Mouse (Mus musculus) hindlimb bud, embryonic 11.5 days (tissue): ENCODE results near the gene Scube3.

ENCODE experiments used
- DNase-seq: peaks from one replicate; pipeline ENCODE4 v3.0.0-alpha.2; 2012; ENCODE audit warnings: low read depth, low spot score; ENCODE audit errors: extremely low spot score

Scube3 gene

DNA sequence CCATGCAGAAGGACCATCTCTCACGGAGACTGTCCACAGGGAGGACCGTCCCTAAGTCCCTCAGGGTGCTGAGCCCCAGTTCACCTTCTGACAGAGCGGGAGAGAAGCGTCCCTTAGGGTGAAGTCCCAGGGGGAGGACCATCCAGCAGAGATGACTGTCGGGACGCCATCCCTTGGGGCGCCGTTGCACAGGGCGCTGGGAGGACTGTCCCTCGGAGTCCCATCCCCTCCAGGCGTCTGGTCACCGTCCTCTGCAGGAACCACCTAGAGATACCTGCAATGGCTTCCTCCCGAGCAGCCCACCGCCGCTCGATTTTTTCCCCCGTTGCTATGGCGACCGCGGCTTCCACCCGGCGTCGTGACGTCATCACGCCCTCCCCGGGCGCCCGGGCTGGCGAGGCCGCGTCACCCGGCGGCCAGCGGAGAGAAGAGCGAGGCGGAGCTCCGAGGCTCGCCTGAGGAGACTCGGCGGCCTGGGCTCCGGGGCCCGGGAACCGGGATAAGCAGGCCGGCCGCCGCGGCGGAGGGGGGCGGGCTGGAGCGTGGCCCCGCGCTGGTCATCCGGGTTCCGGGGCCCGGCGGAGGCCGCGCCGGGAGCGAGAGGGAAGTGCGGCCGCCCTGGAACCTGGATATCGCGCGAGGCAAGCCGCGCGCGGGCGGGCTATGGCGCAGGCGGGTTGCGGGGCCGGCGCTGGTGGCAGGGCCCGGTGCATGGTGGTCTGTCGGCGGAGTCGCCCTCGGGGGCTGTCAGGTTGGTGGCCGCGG is 35.0 kb downstream of the Scube3 start, which contains the start of gene Zfp523:
TSS of gene Zfp523 (plus strand) at position 355 of the 765 bp plus-strand sequence.
- DNase-seq: peak; percentile 60

DNA sequence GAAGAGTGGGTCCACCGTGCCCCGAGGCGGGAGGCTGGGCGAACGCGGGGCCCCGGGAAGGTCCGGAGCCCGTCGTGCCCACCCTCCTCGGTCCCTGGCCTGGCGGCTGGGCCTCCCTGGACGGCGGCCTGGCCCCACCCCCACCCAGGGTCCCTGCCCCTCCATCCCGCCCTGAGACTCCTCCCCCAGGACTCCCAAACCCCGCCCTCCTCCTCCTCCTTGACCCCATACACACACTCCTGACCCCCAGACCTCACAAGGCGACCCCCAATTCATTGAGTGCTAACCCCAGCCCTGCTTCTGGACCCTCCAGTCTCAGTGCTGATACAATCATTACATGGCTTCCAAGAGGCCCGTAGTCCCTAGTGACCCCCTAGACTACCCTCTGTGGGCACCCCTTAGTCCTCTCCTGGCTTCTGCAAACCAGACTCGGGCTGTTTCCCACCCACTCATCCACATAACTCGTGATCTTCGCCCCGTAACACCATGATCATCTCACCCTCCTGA is 35.7 kb downstream of the Scube3 start:
- DNase-seq: no peak

DNA sequence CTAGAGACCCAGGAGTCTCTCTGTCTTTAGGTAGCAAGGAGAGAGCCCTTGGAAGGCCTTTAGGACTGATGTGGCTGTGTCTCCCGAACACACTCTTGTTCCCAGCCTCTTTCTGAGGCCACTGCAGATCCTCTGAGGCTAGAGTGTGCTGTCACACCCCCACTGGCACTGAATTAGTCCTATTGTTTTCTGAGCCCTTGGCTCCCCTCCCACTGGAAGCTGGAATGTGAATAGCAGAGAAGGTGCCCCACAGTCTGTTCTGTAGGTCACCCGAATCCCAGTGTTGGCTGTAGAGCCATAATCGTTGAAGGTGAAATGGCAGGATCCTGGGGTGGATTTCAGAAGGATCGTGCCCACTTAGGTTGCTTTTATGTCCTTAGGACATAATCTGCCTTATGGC is 38.4 kb downstream of the Scube3 start:
- DNase-seq: no peak

DNA sequence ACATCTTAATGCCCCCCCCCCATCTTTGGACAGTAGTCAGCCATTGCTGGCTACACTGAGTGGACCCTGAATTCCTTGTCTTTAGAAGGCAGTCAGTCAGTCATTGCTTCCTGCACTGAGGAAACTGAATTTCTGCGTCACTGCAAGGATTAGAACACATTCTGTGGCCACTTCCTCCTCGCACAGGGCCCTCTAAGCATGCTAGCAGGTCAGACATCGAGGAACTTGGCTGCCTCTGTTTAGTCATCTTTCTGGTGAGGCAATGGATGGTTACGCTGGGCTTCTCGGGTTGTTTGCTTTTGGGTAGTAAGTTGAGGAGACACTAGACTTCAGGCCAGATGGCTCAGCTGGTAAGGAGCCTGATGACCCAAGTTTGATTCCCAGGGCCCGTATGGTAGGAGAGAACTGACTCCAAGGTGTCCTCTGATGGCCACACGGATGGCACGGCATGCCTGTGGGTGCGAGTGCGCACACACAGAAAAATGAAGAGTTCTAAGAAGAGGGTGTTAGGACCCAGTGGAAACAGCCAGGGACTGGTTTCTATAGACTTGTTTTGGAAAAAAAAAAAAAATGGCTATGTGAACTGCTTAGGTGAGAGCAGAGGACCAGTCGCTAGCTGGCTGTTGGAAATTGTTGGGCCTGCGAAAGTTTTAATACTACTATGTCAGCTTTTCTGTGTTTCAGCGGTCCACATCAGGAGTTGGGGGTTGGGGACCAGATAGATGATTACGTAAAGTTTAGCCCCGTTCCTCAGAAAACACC is 39.0 kb downstream of the Scube3 start:
- no peak for DNase-seq

DNA sequence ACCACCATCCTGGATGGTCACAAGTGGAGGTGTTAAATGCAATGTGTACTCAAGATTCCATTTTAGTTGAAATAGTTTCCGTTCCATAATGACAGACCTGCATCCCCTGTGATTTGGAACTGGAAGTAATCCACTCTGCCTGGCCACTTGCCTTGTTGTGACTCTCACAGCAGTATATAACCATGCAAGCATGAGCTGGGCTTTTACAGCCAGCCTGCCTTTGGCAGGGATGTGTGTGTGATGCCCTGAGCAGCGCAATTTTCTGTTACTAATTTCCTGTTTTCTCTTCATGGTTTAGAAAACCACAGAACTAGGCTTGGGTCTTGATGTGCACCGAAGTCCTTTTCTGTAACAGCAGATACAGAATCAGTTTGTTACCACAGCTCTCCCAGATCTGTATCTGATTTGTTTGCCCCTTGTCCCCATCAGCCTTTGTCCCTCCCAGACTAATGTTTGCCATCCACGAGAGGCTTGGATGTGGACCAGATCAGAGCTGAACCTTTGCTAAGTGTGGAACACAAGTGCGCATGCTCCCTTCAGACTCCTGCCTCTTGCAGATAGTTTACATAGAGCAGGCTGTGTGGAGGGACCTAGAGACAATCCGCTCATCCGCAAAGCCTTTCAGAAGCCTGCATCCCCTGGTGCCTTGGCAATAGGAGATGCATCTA is 43.2 kb downstream of the Scube3 start:
- DNase-seq: no peak

DNA sequence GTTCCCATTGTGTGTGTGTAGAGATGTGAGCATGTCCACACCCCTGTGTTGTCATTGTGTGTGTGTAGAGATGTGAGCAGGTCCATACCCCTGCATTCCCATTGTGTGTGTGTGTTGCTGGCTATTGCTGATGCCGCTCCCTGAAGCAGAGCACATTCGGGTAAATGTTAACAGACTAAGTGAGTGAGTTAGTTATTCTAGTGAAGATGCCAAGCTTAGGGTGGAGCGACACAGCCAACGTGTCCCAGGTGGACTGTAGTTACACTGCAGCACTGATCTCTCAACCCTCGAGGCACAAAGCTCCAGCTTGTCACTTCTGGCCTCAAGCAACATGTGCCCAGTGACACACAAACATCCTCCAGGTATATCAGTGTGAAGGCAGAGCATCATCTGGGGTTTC is 46.4 kb downstream of the Scube3 start:
- no peak for DNase-seq

DNA sequence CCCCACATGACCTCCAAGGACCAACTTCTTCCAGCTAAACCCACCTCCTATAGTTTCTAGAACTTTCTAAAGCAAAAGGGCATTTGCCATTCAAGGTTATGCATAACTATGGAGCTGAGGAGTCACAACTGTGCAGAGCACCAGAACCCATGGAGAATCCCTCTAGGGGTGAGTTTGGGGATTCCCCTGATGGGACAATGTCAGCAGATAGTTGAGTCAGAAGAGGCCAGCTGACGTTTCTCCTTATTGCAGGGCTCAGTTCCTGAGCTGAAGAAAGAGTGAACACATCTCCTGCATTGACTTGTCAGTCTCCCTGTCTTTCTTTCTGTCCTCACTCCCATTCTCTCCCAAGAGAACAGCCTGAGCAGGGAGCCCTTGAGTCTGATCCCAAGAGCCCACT is 50.8 kb downstream of the Scube3 start:
- no peak for DNase-seq

DNA sequence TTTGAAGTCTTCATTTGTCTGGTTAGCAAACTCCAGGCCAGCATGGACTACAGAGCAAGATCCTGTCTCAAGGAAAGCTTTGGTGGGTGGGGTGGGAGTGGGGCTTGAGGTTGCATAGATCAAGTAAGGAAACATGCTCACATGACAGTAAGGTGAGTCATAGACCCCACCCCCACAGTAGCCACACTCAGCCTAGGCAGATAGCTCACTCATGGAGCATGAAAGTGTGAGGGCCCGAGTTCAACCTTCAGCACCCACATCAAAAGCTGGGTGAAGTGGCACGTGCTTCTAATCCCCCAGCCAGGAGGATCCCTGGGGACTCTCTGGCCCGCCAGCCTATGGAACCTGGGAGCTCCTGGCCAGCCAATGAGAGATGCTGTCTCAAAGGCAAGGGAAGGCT is 51.6 kb downstream of the Scube3 start:
- DNase-seq: no peak

DNA sequence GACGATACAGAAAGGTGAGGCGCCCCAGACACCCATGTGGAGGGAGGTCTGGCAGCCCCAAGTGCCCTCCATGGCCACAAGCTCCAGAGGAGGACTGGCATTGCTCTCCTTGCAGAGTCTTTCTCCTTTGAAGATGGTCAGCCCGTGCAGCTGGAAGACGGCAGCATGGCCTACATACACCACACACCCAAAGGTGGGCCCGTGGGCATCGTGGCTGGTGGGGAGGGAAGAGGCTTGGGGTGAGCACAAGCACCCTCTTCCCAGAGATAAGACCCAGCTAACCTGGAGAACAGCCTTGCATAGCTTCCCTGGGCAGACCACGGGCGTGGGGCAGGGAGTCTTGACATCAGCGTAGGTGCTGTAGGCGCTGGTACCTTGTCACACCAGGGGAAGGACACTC is 53.1 kb downstream of the Scube3 start:
- DNase-seq: no peak

DNA sequence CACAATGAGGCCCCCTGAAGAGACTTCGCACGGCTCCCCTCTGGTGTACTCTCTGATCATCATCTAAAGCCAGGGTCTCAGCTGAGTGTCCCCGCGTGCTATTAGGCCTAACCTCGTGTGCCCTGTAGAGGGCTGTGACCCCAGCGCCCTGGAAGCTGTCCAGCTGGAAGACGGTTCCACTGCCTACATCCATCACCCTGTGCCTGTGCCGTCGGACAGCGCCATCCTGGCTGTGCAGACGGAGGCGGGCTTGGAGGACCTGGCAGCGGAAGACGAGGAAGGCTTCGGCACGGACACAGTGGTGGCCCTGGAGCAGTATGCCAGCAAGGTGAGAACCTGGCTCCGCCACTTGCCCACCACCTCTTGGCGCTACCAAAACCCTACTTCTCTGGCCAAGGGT is 55.7 kb downstream of the Scube3 start:
- no peak for DNase-seq

DNA sequence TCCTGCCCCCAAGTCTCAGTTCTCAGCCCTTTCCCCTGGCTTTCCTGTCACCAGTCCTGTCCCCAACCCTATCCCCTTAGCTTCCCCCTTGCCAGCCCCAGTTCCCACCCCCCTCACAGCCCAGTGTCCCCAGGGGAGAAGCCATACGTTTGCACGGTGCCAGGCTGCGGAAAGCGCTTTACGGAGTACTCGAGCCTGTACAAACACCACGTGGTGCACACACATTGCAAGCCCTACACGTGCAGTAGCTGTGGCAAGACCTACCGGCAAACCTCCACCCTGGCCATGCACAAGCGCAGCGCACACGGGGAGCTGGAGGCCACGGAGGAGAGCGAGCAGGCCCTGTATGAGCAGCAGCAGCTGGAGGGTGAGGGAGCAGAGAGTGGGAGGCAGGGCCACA is 60.0 kb downstream of the Scube3 start:
- DNase-seq: no peak

DNA sequence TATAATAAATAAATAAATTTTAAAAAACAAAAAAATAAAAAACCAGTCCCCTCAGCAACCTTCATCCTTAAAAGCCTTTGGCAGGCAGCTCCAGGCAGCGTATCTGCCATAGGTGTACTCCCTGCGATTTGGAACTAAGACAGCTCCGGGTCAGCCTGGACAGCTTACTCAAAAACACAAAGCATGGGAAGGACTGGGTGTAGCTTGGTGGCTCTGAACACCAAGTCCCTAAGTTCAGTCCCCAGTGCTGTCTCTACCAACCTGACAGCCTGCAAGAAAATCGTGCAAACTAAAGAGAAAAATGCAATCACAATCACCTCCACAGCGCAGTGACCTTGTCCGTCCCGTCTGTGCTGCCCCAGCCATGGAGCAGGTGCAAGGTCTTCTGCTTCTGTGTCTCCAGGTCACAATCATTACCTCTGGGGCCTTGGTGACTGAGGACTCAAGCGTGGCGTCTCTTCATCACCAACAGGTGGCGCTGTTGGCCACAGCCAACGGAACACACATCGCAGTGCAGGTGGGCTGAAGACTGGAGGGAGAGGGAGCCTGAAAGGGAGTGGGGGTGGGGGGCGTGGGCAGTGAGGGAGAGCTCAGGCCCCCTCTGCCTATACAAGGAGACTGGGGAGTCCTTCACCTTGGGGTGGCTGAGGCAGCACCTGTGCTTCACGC is 62.2 kb downstream of the Scube3 start:
- peak; percentile 50 for DNase-seq

DNA sequence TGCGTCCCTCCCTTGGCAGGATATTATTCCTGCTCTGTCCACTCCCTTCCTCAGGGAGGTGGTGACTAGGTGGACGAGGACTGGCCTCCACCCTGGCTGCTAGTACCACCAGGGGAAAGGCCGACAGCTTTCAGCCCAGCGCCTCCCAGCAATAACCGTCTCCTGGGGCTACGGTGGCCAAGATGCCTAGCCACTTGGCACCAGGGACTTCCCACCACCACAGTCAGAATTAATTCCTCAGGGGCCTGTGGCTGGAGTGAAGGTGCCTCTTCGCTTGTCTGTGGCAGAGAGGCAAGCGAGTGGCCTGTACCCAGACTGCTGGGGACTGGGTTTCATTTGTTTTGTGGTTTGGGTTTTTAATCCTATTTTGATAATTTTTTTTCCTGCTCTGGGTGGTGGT is 63.5 kb downstream of the Scube3 start:
- DNase-seq: no peak

DNA sequence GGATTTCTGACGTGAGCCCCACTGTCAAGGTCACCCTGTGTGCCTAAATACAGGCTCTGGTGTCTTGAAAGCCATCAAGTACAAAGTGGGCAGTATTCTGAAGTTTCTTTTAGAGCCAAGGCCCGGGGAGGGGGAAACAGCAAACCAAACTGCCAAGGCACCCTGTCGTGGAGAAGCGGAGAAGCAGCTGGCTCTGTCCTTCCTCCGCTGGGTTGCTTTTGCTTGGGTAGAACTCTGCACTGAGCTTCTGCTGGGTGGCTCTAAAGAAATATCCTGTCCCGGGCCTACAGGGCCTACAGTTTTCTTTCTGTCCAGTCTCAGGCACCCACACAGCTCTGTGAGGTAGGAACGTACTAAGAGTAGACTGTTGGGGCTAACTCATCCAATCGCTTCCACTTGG is 65.2 kb downstream of the Scube3 start:
- DNase-seq: no peak

DNA sequence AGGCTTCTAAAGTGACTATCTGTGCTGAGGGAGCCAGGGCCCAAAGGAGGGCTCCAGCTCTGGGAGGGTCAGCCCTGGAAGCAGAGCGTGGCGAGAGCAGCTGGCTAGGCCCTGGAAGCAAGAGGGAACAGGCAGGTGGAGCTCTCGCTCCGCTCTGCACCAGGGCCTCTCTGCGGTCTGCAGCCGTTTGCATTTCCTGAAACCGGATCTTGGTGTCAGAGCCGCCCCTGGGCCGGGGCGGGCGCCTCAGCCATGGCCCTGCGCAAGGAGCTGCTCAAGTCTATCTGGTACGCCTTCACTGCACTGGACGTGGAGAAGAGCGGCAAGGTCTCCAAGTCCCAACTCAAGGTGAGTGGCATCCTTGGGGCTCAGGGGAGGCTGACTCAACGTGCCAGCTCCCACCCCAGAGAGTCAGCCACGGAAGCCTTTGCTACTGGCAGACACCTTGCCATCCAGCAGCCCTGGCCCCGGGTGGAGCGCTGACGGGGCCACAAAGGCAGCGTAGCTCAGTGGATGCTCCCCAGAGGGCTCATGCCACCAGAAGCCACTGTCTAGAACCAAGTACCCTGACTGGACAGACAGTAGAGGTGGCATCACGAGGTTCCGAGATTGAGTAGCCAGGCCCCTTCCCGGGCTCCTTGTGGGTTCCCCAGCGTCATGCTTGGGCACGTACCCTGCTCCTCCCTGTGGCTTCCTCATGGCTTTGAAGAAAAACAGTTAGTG is 65.8 kb downstream of the Scube3 start, which contains the start of gene Def6:
TSS of gene Def6 (plus strand) at position 188 of the 723 bp plus-strand sequence.
- DNase-seq: peak; percentile 46

DNA sequence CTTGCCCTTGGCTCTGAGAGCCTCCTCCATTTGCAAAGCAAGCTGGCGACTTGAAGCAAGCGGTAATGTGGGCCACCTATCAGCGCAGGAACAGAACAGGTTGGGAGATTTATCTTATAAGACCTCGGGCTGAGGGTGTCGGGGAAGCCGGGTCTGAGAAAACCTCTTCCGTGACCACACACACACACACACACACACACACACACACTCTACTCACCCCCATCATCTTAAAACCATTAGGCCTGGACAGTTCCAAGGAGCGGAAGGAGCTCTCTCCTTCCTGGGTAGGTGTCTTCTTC is 66.3 kb downstream of the Scube3 start:
- DNase-seq: no peak

DNA sequence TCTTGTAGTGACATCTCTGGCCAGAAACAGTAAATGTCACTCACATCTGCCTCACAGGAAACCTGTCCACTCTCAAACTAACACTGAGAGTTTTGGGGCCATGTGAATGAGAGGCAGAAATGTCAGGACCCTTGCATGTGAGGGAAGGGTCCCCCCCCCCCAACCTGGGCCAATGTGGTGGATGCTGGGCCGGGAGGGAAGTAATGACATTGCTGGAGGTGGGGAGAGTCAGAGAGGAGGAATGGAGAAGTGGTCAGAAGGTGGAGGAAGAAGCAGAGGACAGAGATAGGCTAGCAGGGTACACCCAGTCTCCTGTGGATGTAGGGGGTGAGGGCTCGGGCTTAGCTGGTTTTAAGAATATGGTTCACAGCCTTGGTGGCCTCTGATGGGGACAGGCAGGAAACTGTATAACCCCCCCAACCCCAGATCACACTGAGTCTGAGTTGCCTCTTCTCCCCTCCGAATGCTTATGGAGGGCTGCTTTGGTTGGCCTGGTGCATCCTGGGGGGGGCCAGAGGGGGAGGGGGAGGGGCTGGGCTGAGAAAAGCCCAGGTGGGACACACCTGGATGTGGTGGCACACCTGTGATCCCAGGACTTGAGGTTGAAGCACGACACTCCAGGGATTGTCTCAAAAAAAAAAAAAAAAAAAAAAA is 67.6 kb downstream of the Scube3 start:
- DNase-seq: no peak

DNA sequence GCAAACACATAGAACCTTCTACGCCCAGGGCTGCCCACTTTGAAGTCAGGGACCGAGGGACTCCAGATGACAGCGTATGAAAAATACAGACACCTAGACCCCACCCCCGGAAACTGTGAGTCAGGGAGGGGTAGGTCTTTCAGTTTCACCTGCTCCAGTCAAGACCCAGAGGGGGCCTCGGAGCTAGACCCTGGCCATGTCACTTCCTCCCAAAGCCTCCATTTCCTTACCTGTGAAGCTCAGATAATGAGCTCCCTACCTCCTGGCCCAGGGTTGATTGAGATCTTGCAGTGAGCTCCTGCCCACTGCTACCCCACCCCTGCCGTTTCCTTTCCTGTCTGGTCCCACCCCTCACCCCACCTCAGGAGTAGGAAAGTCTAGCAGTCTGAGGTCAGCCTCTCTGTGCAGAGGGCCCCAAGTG is 70.0 kb downstream of the Scube3 start:
- no peak for DNase-seq

DNA sequence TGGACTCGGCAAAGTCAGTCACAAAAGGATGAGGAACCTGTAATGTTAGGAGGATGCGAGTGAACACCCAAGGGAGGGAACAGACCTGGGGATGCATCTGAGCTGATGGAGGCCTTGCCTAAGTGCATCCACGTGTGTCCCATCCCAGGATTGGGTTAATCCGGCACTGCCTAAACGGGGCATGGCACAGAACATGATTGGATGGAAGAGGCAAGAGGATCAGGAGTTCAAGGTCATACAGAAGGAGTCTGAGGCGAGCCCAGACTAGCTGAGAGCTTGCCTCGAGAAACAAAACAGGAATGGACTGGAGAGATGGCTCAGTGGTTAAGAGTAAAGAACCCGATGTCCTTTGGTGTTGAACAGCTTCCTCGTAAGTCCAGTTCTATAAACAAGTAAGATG is 70.5 kb downstream of the Scube3 start:
- DNase-seq: no peak

DNA sequence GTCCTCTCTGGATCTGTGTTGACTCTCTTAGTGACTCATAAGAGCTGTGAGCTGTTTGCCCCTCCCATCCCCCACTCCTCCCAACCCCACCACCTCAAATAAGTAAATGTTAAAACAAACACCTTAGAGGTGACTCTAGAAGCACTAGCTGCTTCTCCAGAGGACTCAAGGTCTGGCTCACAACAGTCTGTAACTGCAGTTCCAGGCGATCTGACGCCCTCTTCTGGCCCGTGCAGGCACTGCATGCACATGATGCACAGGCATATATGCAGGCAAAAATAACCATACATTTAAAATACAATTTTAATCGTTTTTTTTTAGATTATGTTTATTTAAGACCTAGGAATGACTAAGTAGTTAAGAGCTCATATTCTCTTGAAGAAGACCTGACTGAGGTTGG is 71.3 kb downstream of the Scube3 start:
- no peak for DNase-seq
